Mouse (Mus musculus): ENCODE data around the gene Usp50. TPM values are rescaled to one million over a fixed set of nuclear protein-coding genes. Genes with fewer than 3 reads are reported as not detected.

Gene Usp50
- total and polyA plus RNA-seq, 2 experiments from 2014 or later = 0.10 to 2.1 TPM

GRCm38 (mm10) chr2:126682937-126683336 lies 100.3 kb downstream of the Usp50 start:
- Histone ChIP-seq H3K9ac (replicated peaks; ENCODE audit: low read length) (no peak overlapping the region), H3K9me3 (ENCODE audit: low read length) (no peaks in the 10 kb centered on the region), H3K27me3 (ENCODE audit: insufficient read depth, low read length) (no peaks in the 10 kb centered on the region), H3K36me3 (ENCODE audit: insufficient read depth, low read length) (no peaks in the 10 kb centered on the region), H3K27ac (no peak overlapping the region), H3K4me2 (ENCODE audit: low read depth, low read length) (no peak overlapping the region), H3K4me1 (ENCODE audit: insufficient read depth, low read length) (no peaks in the 10 kb centered on the region), H3K4me3 (ENCODE audit: low read length) (no peak overlapping the region)
- 94% methylated on average over 1 of the region's 1 CpGs for WGBS
- no peak for DNase-seq (ENCODE audit: low spot score)
- no peak for TF ChIP-seq CTCF (IDR thresholded peaks at IDR 0.05; ENCODE audit: low read depth)
- ATAC-seq = no peak

GRCm38 (mm10) chr2:126682333-126682732 lies 100.9 kb downstream of the Usp50 start:
- H3K27ac ChIP-seq = no peak overlapping the region
- H3K27me3 ChIP-seq (ENCODE audit: insufficient read depth, low read length) = no peaks in the 10 kb centered on the region
- H3K4me1 ChIP-seq (ENCODE audit: insufficient read depth, low read length) = peaks cover under 1% of the 10 kb centered on the region; the same call in 1 of the 2 replicates
- H3K4me2 ChIP-seq (ENCODE audit: low read depth, low read length) = no peak overlapping the region
- DNase-seq (ENCODE audit: low spot score) = no peak
- no peak overlapping the region for H3K9ac ChIP-seq (replicated peaks; ENCODE audit: low read length)
- H3K4me3 ChIP-seq (ENCODE audit: low read length) = no peak overlapping the region
- WGBS = 81% methylated on average over 2 of the region's 2 CpGs
- no peaks in the 10 kb centered on the region for H3K9me3 ChIP-seq (ENCODE audit: low read length)
- no peak for TF ChIP-seq CTCF (IDR thresholded peaks at IDR 0.05; ENCODE audit: low read depth)
- ATAC-seq = no peak
- H3K36me3 ChIP-seq (ENCODE audit: insufficient read depth, low read length) = no peaks in the 10 kb centered on the region

GRCm38 (mm10) chr2:126677366-126677765 lies 105.9 kb downstream of the Usp50 start:
- peaks cover 17% of the 10 kb centered on the region for H3K4me1 ChIP-seq (ENCODE audit: insufficient read depth, low read length)
- no peak overlapping the region for H3K4me2 ChIP-seq (ENCODE audit: low read depth, low read length)
- H3K9ac ChIP-seq (replicated peaks; ENCODE audit: low read length) = no peak overlapping the region
- ATAC-seq (no peak), DNase-seq (ENCODE audit: low spot score) (no peak)
- no peak overlapping the region for H3K4me3 ChIP-seq (ENCODE audit: low read length)
- H3K27me3 ChIP-seq (ENCODE audit: insufficient read depth, low read length) = no peaks in the 10 kb centered on the region
- H3K9me3 ChIP-seq (ENCODE audit: low read length) = no peaks in the 10 kb centered on the region
- 97% methylated on average over 1 of the region's 1 CpGs for WGBS
- no peaks in the 10 kb centered on the region for H3K36me3 ChIP-seq (ENCODE audit: insufficient read depth, low read length)
- TF ChIP-seq CTCF (IDR thresholded peaks at IDR 0.05; ENCODE audit: low read depth) = no peak
- H3K27ac ChIP-seq = no peak overlapping the region

- WGBS = 23% methylated on average over 12 of the region's 12 CpGs
- H3K27ac ChIP-seq = peak within 1 kb of the TSS; percentile 100
- H3K36me3 ChIP-seq (ENCODE audit: insufficient read depth, low read length) = no peaks in the 10 kb centered on the region
- TF ChIP-seq CTCF (IDR thresholded peaks at IDR 0.05; ENCODE audit: low read depth) = no peak
- no peaks in the 10 kb centered on the region for H3K9me3 ChIP-seq (ENCODE audit: low read length)
- H3K4me3 ChIP-seq (ENCODE audit: low read length) = peak within 1 kb of the TSS; percentile 89
- peak; percentile 19 for DNase-seq (ENCODE audit: low spot score)
- ATAC-seq = no peak
- peak within 1 kb of the TSS; percentile 57 for H3K4me2 ChIP-seq (ENCODE audit: low read depth, low read length)
- no peaks in the 10 kb centered on the region for H3K27me3 ChIP-seq (ENCODE audit: insufficient read depth, low read length)
- H3K4me1 ChIP-seq (ENCODE audit: insufficient read depth, low read length) = peaks cover 17% of the 10 kb centered on the region
- H3K9ac ChIP-seq (replicated peaks; ENCODE audit: low read length) = peak within 1 kb of the TSS; percentile 100
These were observed 107.2 kb downstream of the Usp50 start, which contains the start of gene Gabpb1 for GRCm38 (mm10) chr2:126676122-126676515. Gabpb1 (minus strand) TSS chr2:126676337.

- under 1% methylated on average over 96 of the region's 99 CpGs for WGBS
- ATAC-seq (peak; percentile 90), DNase-seq (ENCODE audit: low spot score) (peak; percentile 96)
- Histone ChIP-seq H3K4me3 (ENCODE audit: low read length) (peak overlapping the region; percentile 89), H3K4me1 (ENCODE audit: insufficient read depth, low read length) (peaks cover 17% of the 10 kb centered on the region), H3K4me2 (ENCODE audit: low read depth, low read length) (peak overlapping the region; percentile 57), H3K27me3 (ENCODE audit: insufficient read depth, low read length) (no peaks in the 10 kb centered on the region), H3K36me3 (ENCODE audit: insufficient read depth, low read length) (no peaks in the 10 kb centered on the region), H3K9me3 (ENCODE audit: low read length) (no peaks in the 10 kb centered on the region), H3K27ac (peak overlapping the region; percentile 100), H3K9ac (replicated peaks; ENCODE audit: low read length) (peak overlapping the region; percentile 100)
- TF ChIP-seq CTCF (IDR thresholded peaks at IDR 0.05; ENCODE audit: low read depth) = 0 out of 2 replicates have a peak, but pooled peaks have one; percentile 2
These were observed 107.8 kb downstream of the Usp50 start for GRCm38 (mm10) chr2:126675169-126676121.

- no peaks in the 10 kb centered on the region for H3K9me3 ChIP-seq (ENCODE audit: low read length)
- H3K4me3 ChIP-seq (ENCODE audit: low read length) = peak overlapping the region; percentile 89
- no peaks in the 10 kb centered on the region for H3K27me3 ChIP-seq (ENCODE audit: insufficient read depth, low read length)
- peak overlapping the region; percentile 100 for H3K27ac ChIP-seq
- peak overlapping the region; percentile 100 for H3K9ac ChIP-seq (replicated peaks; ENCODE audit: low read length)
- DNase-seq (ENCODE audit: low spot score) = peak; percentile 57
- H3K4me2 ChIP-seq (ENCODE audit: low read depth, low read length) = peak overlapping the region; percentile 57
- no peak for TF ChIP-seq CTCF (IDR thresholded peaks at IDR 0.05; ENCODE audit: low read depth)
- H3K4me1 ChIP-seq (ENCODE audit: insufficient read depth, low read length) = peaks cover 17% of the 10 kb centered on the region
- H3K36me3 ChIP-seq (ENCODE audit: insufficient read depth, low read length) = no peaks in the 10 kb centered on the region
- peak; percentile 69 for ATAC-seq
- WGBS = under 1% methylated on average over 74 of the region's 77 CpGs
These were observed 108.7 kb downstream of the Usp50 start for GRCm38 (mm10) chr2:126674441-126675168.
